Mouse (Mus musculus) ES-E14 (cell line): Measurements from ENCODE around the gene Prpf39. TPM values are rescaled to one million over a fixed set of nuclear protein-coding genes. Genes with fewer than 3 reads are reported as not detected.

ENCODE experiments used
- DNase-seq: peaks from one replicate; pipeline ENCODE4 v3.0.0-alpha.2; 2013; ENCODE audit warnings: low read depth, low spot score
- H3K27ac ChIP-seq: 2 replicates; pipeline ENCODE4 v1.5.1; 2012; ENCODE audit warnings: low read depth, mild to moderate bottlenecking, low read length, moderate library complexity, mixed read lengths; ENCODE audit not compliant: poor library complexity, insufficient read depth, severe bottlenecking
- H3K36me3 ChIP-seq: 2 replicates; pipeline ENCODE4 v1.6.1; 2012; ENCODE audit warnings: mild to moderate bottlenecking, low read length, moderate library complexity, mixed read lengths; ENCODE audit not compliant: control insufficient read depth, poor library complexity, insufficient read depth, severe bottlenecking
- H3K4me1 ChIP-seq, 2 experiments: fragments of 150-350 bp in 1 of 2; sonication (generic) in 1 of 2; 2 replicates each; pipeline ENCODE4 v1.6.1; 2012; ENCODE audit warnings: low read length in 2 of 2, mild to moderate bottlenecking in 1 of 2, mixed read lengths in 1 of 2; ENCODE audit not compliant: control insufficient read depth in 2 of 2, insufficient read depth in 2 of 2, poor library complexity in 1 of 2
- H3K4me3 ChIP-seq, 2 experiments: fragments of 150-350 bp in 1 of 2; sonication (generic) in 1 of 2; 2 replicates each; pipeline ENCODE4 v1.5.1; 2012; ENCODE audit warnings: low read length in 2 of 2, low read depth in 1 of 2, mild to moderate bottlenecking in 1 of 2, mixed read lengths in 1 of 2; ENCODE audit not compliant: insufficient read depth in 1 of 2, poor library complexity in 1 of 2, severe bottlenecking in 1 of 2
- H3K9ac ChIP-seq: 2 replicates; pipeline ENCODE4 v1.6.1; 2012; ENCODE audit warnings: low read depth, mild to moderate bottlenecking, low read length, mixed read lengths; ENCODE audit not compliant: poor library complexity, insufficient read depth, severe bottlenecking
- H3K9me3 ChIP-seq: fragments of 150-350 bp; sonication (generic); 2 replicates; pipeline ENCODE4 v1.6.1; 2012; ENCODE audit warnings: low read depth, mild to moderate bottlenecking, low read length; ENCODE audit not compliant: control insufficient read depth, insufficient read depth
- CHD2 ChIP-seq: IDR thresholded peaks from 2 replicates; pipeline ENCODE4 v1.6.1; 2014; ENCODE audit warnings: mild to moderate bottlenecking, low read depth, low read length, inconsistent platforms
- HCFC1 ChIP-seq: IDR thresholded peaks from 2 replicates; pipeline ENCODE4 v1.6.1; 2012; ENCODE audit warnings: low read length, inconsistent platforms, borderline replicate concordance; ENCODE audit not compliant: insufficient read depth
- MAFK ChIP-seq: IDR thresholded peaks from 2 replicates; pipeline ENCODE4 v1.6.1; 2014; ENCODE audit warnings: mild to moderate bottlenecking, low read depth, low read length, inconsistent platforms; ENCODE audit not compliant: insufficient read depth
- ZC3H11A ChIP-seq: IDR thresholded peaks from 2 replicates; pipeline ENCODE4 v1.6.1; 2012; ENCODE audit warnings: low read depth, mild to moderate bottlenecking, inconsistent platforms, low read length, borderline replicate concordance
- ZNF384 ChIP-seq: IDR thresholded peaks from 2 replicates; pipeline ENCODE4 v1.6.1; 2012; ENCODE audit warnings: low read depth, low read length, inconsistent platforms
- in situ Hi-C, 2 experiments: fragments of 600-800 bp; cut with MboI; formaldehyde crosslinking; loops; one replicate each; pipeline ENCODE4 v1.15.1; 2025; ENCODE audit warnings: low sequenced_read_pairs in 2 of 2, inconsistent platforms in 1 of 2; ENCODE audit not compliant: unreplicated experiment in 2 of 2
- total RNA-seq: library from RNA; depleted of rRNA; stranded (reverse); fragments of 300-350 nt; gene quantifications from 2 replicates; pipeline ENCODE4 v1.2.3, GENCODE M21; 2012

Gene Prpf39
- total RNA-seq, 1 experiment = 26.1 TPM

- H3K27ac ChIP-seq = peak within 1 kb of the TSS; percentile 50
- peaks cover 0 to 7% of the 10 kb centered on the region in 2 experiments; a peak in 2 of 4 replicates for H3K4me1 ChIP-seq
- peak within 1 kb of the TSS; percentile 94 for H3K9ac ChIP-seq
- in situ Hi-C loops = no loop called here
- no peak for TF ChIP-seq MAFK
- no peak for TF ChIP-seq ZC3H11A
- peak; percentile 57; the same call in 1 of the 2 replicates for TF ChIP-seq HCFC1
- no peak for TF ChIP-seq CHD2
- H3K4me3 ChIP-seq = peak within 1 kb of the TSS; percentile 86 to 95
- no peaks in the 10 kb centered on the region for H3K9me3 ChIP-seq
- peaks cover 6% of the 10 kb centered on the region for H3K36me3 ChIP-seq
- peak; percentile 93 for DNase-seq
These were observed 37.6 kb downstream of the Prpf39 start, which contains the start of gene Fkbp3 for GRCm38 (mm10) chr12:65073611-65074178. Fkbp3 (minus strand) TSS chr12:65074007.

- H3K4me1 ChIP-seq = peaks cover 0 to 7% of the 10 kb centered on the region in 2 experiments; a peak in 2 of 4 replicates
- H3K27ac ChIP-seq = no peak overlapping the region
- in situ Hi-C loops = no loop called here
- no peaks in the 10 kb centered on the region for H3K9me3 ChIP-seq
- peak overlapping the region in 1 of 2 experiments; percentile 95; a peak in 2 of 4 replicates for H3K4me3 ChIP-seq
- TF ChIP-seq HCFC1 (no peak), ZNF384 (no peak), CHD2 (no peak)
- H3K36me3 ChIP-seq = peaks cover 6% of the 10 kb centered on the region
- H3K9ac ChIP-seq = no peak overlapping the region
- DNase-seq = no peak
These were observed 38.5 kb downstream of the Prpf39 start for GRCm38 (mm10) chr12:65074651-65075050.

- Histone ChIP-seq H3K9ac (peak within 1 kb of the TSS; percentile 86), H3K9me3 (no peaks in the 10 kb centered on the region), H3K36me3 (peaks cover 4% of the 10 kb centered on the region), H3K4me1 (peaks cover 0 to 7% of the 10 kb centered on the region in 2 experiments; a peak in 2 of 4 replicates), H3K4me3 (peak within 1 kb of the TSS; percentile 75 to 95), H3K27ac (no peak within 1 kb of the TSS)
- no peak for TF ChIP-seq MAFK
- TF ChIP-seq ZNF384 = no peak
- no peak for TF ChIP-seq ZC3H11A
- no peak for TF ChIP-seq HCFC1
- no peak for TF ChIP-seq CHD2
- DNase-seq = peak; percentile 83
- in situ Hi-C loops = no loop called here
These were observed 39.1 kb downstream of the Prpf39 start, which contains the start of gene Fancm for GRCm38 (mm10) chr12:65075085-65075732. Fancm (plus strand) TSS chr12:65075603.

- peak overlapping the region; percentile 86 for H3K9ac ChIP-seq
- H3K27ac ChIP-seq = no peak overlapping the region
- in situ Hi-C loops = no loop called here
- no peaks in the 10 kb centered on the region for H3K9me3 ChIP-seq
- peak overlapping the region; percentile 75 to 95 for H3K4me3 ChIP-seq
- no peak for DNase-seq
- TF ChIP-seq MAFK (no peak), ZNF384 (no peak), ZC3H11A (no peak), HCFC1 (no peak), CHD2 (no peak)
- peaks cover 6% of the 10 kb centered on the region for H3K36me3 ChIP-seq
- peaks cover 0 to 7% of the 10 kb centered on the region in 2 experiments; a peak in 2 of 4 replicates for H3K4me1 ChIP-seq
These were observed 39.7 kb downstream of the Prpf39 start for GRCm38 (mm10) chr12:65075733-65076310.
